Mouse (Mus musculus) small intestine, adult 2 months (tissue): ENCODE data around the gene Bach2.

Experiments
- CTCF ChIP-seq: fragments of 200-500 bp; IDR thresholded peaks from 2 replicates; pipeline ENCODE4 v1.5.1; 2012; ENCODE audit warnings: low read depth, mild to moderate bottlenecking, control low read depth, inconsistent platforms, low read length, moderate library complexity, mixed read lengths; ENCODE audit not compliant: insufficient replicate concordance, insufficient read length; ENCODE audit errors: extremely low read depth
- POLR2A ChIP-seq: fragments of 200-500 bp; IDR thresholded peaks from 2 replicates; pipeline ENCODE4 v1.6.1; 2012; ENCODE audit warnings: low read depth, mild to moderate bottlenecking, control low read depth, inconsistent platforms, low read length, moderate library complexity

- TF ChIP-seq CTCF (no peak), POLR2A (no peak)
Measured at GRCm38 (mm10) chr4:32463065-32463464, 224.5 kb downstream of the Bach2 start.
